Mouse (Mus musculus): ENCODE measurements at regions not wholly inside any gene's neighbourhood (a gene's known extent, or its start where the extent isn't known, plus 50 kb on each side); places are given as distances from the start of the nearest gene placed in this dataset.

DNA sequence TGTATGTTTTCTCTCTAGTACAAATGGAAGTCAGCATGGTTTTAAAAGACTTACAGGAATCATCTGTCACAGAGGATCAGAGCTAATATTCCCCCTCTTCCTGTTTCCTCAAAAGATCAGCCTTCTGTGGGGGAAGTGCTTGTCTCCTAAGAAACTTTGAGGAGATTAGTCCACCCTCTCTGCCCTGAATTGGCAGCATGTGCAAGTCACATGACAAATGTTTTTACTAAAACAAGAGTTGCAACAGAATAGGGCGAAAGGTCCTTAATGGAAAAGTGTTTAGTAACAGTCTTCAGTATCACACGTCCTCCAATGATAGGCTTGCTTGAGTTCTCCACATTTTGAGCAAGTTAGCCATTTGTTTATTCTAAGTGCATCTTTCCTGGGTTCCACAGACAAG is 162.8 kb downstream of the Fzd1 start:
- no peak for TF ChIP-seq POLR2A (IDR thresholded peaks at IDR 0.05; ENCODE audit: insufficient read depth, low read depth, low read length)
- no peak for TF ChIP-seq CTCF (IDR thresholded peaks at IDR 0.05)
